Mouse (Mus musculus) lung, postnatal 0 days (tissue): Measurements from ENCODE around the gene Dagla.

Experiments used
- CTCF ChIP-seq: IDR thresholded peaks from 2 replicates; pipeline ENCODE4 v1.5.1; 2016; ENCODE audit warnings: antibody characterized with exemption, mild to moderate bottlenecking
- EP300 ChIP-seq: IDR thresholded peaks from 2 replicates; pipeline ENCODE4 v1.6.1; 2016; ENCODE audit warnings: antibody characterized with exemption, mild to moderate bottlenecking, control low read depth

- TF ChIP-seq CTCF (no peak), EP300 (no peak)
Observed at GRCm38 (mm10) chr19:10280771-10281540, 23.7 kb downstream of the Dagla start.
